Mouse (Mus musculus) testis, adult 2 months (tissue): ENCODE results near the gene Plg.
A peak's percentile ranks its signal among the peaks of the same experiment; 100 is the strongest.

Source experiments
- CTCF ChIP-seq: fragments of 200-500 bp; IDR thresholded peaks from 2 replicates; pipeline ENCODE4 v1.5.1; 2012; ENCODE audit warnings: low read depth, mild to moderate bottlenecking, inconsistent platforms, low read length, moderate library complexity; ENCODE audit not compliant: control insufficient read depth, insufficient read depth, insufficient replicate concordance
- POLR2A ChIP-seq: fragments of 200-500 bp; IDR thresholded peaks from 2 replicates; pipeline ENCODE4 v1.6.1; 2012; ENCODE audit warnings: low read depth, mild to moderate bottlenecking, inconsistent platforms, low read length, moderate library complexity; ENCODE audit not compliant: control insufficient read depth

GRCm38 (mm10) chr17:12455143-12455790 is 76.9 kb downstream of the Plg start:
- TF ChIP-seq POLR2A, result no peak
- peak; percentile 66; the same call in 1 of the 2 replicates for TF ChIP-seq CTCF
